Comparison of ENCODE assay signal across 11 mouse cellular contexts in genomic region chr12:85193923-85194622, GRCm38 (mm10). TPM values are rescaled to one million over a fixed set of nuclear protein-coding genes. Genes with fewer than 3 reads are reported as not detected.
DNase-seq lines count a peak whose midpoint lies in the region; ATAC-seq and TF ChIP-seq lines count a peak whose summit lies in the region.
"Had no signal": no experiment of that assay in that cellular context is flagged by ENCODE, and none has a peak within 500 bp of the region (broad histone marks: within the 10 kb centered on the region; RNA-seq: fewer than 3 reads in every experiment).

No protein-coding gene starts in this region.

- H3K4me2 ChIP-seq in lung, embryonic 14.5 days: no peak overlapping the region
- no peak overlapping the region for H3K4me2 ChIP-seq in forebrain, embryonic 15.5 days (replicated peaks)
- H3K4me2 ChIP-seq in neural tube, embryonic 15.5 days: no peak overlapping the region

- H3K27me3 ChIP-seq in lung, embryonic 14.5 days (ENCODE audit: insufficient read depth, low read length): no peaks in the 10 kb centered on the region
- H3K27me3 ChIP-seq in forebrain, embryonic 15.5 days: no peaks in the 10 kb centered on the region
- no peaks in the 10 kb centered on the region for H3K27me3 ChIP-seq in neural tube, embryonic 15.5 days (replicated peaks)

- no peak overlapping the region for H3K9ac ChIP-seq in lung, embryonic 14.5 days
- no peak overlapping the region for H3K9ac ChIP-seq in forebrain, embryonic 15.5 days (replicated peaks)
- no peak overlapping the region for H3K9ac ChIP-seq in neural tube, embryonic 15.5 days (replicated peaks)
- H3K9ac ChIP-seq: liver, postnatal 0 days had no signal

- no peaks in the 10 kb centered on the region for H3K36me3 ChIP-seq in lung, embryonic 14.5 days (ENCODE audit: insufficient read depth)
- H3K36me3 ChIP-seq in forebrain, embryonic 15.5 days: no peaks in the 10 kb centered on the region
- no peaks in the 10 kb centered on the region for H3K36me3 ChIP-seq in neural tube, embryonic 15.5 days

- intact Hi-C loops in gastrocnemius, postnatal 14 days (cut with DNase I; ENCODE audit: low total_unique reads): no loop called here
- intact Hi-C loops in left cerebral cortex, postnatal 4 days (cut with DNase I): no loop called here

- TF ChIP-seq CTCF in lung, embryonic 14.5 days (IDR thresholded peaks at IDR 0.05; ENCODE audit: low read depth): no peak
- no peak for TF ChIP-seq CTCF in lung, adult 2 months (IDR thresholded peaks at IDR 0.05; ENCODE audit: insufficient read depth, low read length)

- no peak; the same call in 1 of the 2 replicates for ATAC-seq in lung, embryonic 14.5 days (ENCODE audit: insufficient read depth)
- ATAC-seq in forebrain, embryonic 15.5 days (replicated peaks): peak; percentile 15; the same call in 1 of the 2 replicates
- ATAC-seq in neural tube, embryonic 15.5 days (ENCODE audit: low FRiP score): no peak
- ATAC-seq: liver, postnatal 0 days had no signal

- TF ChIP-seq POLR2A in lung, adult 2 months (IDR thresholded peaks at IDR 0.05; ENCODE audit: borderline replicate concordance, extremely low read depth, low read depth, low read length): no peak

- peak overlapping the region; percentile 81 for H3K27ac ChIP-seq in lung, embryonic 14.5 days (ENCODE audit: low read depth)
- peak overlapping the region; percentile 21; the same call in 1 of the 2 replicates for H3K27ac ChIP-seq in forebrain, embryonic 15.5 days (replicated peaks)
- peak overlapping the region; percentile 58 for H3K27ac ChIP-seq in neural tube, embryonic 15.5 days (replicated peaks)

- H3K4me1 ChIP-seq in lung, embryonic 14.5 days (ENCODE audit: insufficient read depth): peaks cover 40% of the 10 kb centered on the region
- peaks cover 5% of the 10 kb centered on the region for H3K4me1 ChIP-seq in lung, adult 2 months (ENCODE audit: control insufficient read depth, insufficient read depth, low read length)
- H3K4me1 ChIP-seq in forebrain, embryonic 15.5 days: peaks cover 28% of the 10 kb centered on the region
- peaks cover 22% of the 10 kb centered on the region for H3K4me1 ChIP-seq in neural tube, embryonic 15.5 days

- H3K4me3 ChIP-seq in lung, embryonic 14.5 days (ENCODE audit: low read depth, low read length): no peak overlapping the region
- H3K4me3 ChIP-seq in lung, adult 2 months (replicated peaks; ENCODE audit: extremely low read depth, low read depth, low read length): no peak overlapping the region
- H3K4me3 ChIP-seq in forebrain, embryonic 15.5 days: no peak overlapping the region
- no peak overlapping the region for H3K4me3 ChIP-seq in neural tube, embryonic 15.5 days (replicated peaks)

- DNase-seq in gastrocnemius, postnatal 14 days: peak; percentile 68
- no peak for DNase-seq in gastrocnemius, adult 18-20 months (ENCODE audit: low spot score)
- no peak for DNase-seq in lung, embryonic 14.5 days
- DNase-seq in lung, adult 2 months: no peak
- no peak for DNase-seq in left cerebral cortex, postnatal 4 days
- DNase-seq in kidney, postnatal 10 days: no peak
- DNase-seq: cerebellum, adult 11 months; thymus, adult 18-20 months had no signal

- H3K9me3 ChIP-seq in lung, embryonic 14.5 days (ENCODE audit: low read depth, low read length): no peaks in the 10 kb centered on the region
- no peaks in the 10 kb centered on the region for H3K9me3 ChIP-seq in forebrain, embryonic 15.5 days
- no peaks in the 10 kb centered on the region for H3K9me3 ChIP-seq in neural tube, embryonic 15.5 days (replicated peaks)

- 69% methylated on average over 11 of the region's 11 CpGs for WGBS in lung, embryonic 14.5 days
- 84% methylated on average over 11 of the region's 11 CpGs for WGBS in lung, adult 2 months
- 80% methylated on average over 11 of the region's 11 CpGs for WGBS in forebrain, embryonic 15.5 days
- 87% methylated on average over 11 of the region's 11 CpGs for WGBS in neural tube, embryonic 15.5 days

RNA-seq across cellular contexts. Expression of gene Pgf, which starts 16.5 kb away (rescaled TPM):
- 1 to 10 TPM; 2.2 to 2.3 TPM for total RNA-seq in gastrocnemius, postnatal 14 days (2021)
- 1 to 10 TPM; 1.7 to 1.8 TPM for total RNA-seq in gastrocnemius, adult 18-20 months (2021)
- polyA plus RNA-seq in lung, embryonic 14.5 days (2014; fragmentation: Nextera tagmentation; extraction: Ambion mirVana): 10.9 and 14.6 TPM in 2 replicates
- polyA plus RNA-seq in lung, adult 2 months (2012; rRNA removed): 3.0 and 3.6 TPM in 2 replicates
- polyA plus RNA-seq in forebrain, embryonic 15.5 days (2015; fragmentation: Nextera tagmentation; extraction: Ambion mirVana): 6.2 and 6.3 TPM in 2 replicates
- polyA plus RNA-seq in neural tube, embryonic 15.5 days (2015; fragmentation: Nextera tagmentation; extraction: Ambion mirVana): 9.5 and 11.1 TPM in 2 replicates
- 1 to 10 TPM; 5.1 to 6.4 TPM for total RNA-seq in left cerebral cortex, postnatal 4 days (2021)

RNA-seq across cellular contexts. Expression of gene Eif2b2, which starts 25.2 kb away (rescaled TPM):
- 10 to 100 TPM; 75.6 to 77.1 TPM for total RNA-seq in gastrocnemius, postnatal 14 days (2021)
- total RNA-seq in gastrocnemius, adult 18-20 months (2021): 10 to 100 TPM; 56.9 to 72.5 TPM
- 91.4 and 99.9 TPM in 2 replicates for polyA plus RNA-seq in lung, embryonic 14.5 days (2014; fragmentation: Nextera tagmentation; extraction: Ambion mirVana)
- polyA plus RNA-seq in lung, adult 2 months (2012; rRNA removed): 92.1 and 92.6 TPM in 2 replicates
- polyA plus RNA-seq in forebrain, embryonic 15.5 days (2015; fragmentation: Nextera tagmentation; extraction: Ambion mirVana): 81.9 and 84.3 TPM in 2 replicates
- 74.5 and 85.5 TPM in 2 replicates for polyA plus RNA-seq in neural tube, embryonic 15.5 days (2015; fragmentation: Nextera tagmentation; extraction: Ambion mirVana)
- total RNA-seq in left cerebral cortex, postnatal 4 days (2021): 10 to 100 TPM; 63.5 to 67.2 TPM

RNA-seq across cellular contexts. Expression of gene Rps6kl1, which starts 43.0 kb away (rescaled TPM):
- total RNA-seq in gastrocnemius, postnatal 14 days (2021): under 1 TPM; 0.51 to 0.89 TPM
- total RNA-seq in gastrocnemius, adult 18-20 months (2021): under 1 TPM; 0.39 to 1.00 TPM
- 0.91 and 1.0 TPM in 2 replicates for polyA plus RNA-seq in lung, embryonic 14.5 days (2014; fragmentation: Nextera tagmentation; extraction: Ambion mirVana)
- polyA plus RNA-seq in lung, adult 2 months (2012; rRNA removed): 1.1 and 1.4 TPM in 2 replicates
- 19.8 and 22.2 TPM in 2 replicates for polyA plus RNA-seq in forebrain, embryonic 15.5 days (2015; fragmentation: Nextera tagmentation; extraction: Ambion mirVana)
- 31.0 and 37.0 TPM in 2 replicates for polyA plus RNA-seq in neural tube, embryonic 15.5 days (2015; fragmentation: Nextera tagmentation; extraction: Ambion mirVana)
- total RNA-seq in left cerebral cortex, postnatal 4 days (2021): 10 to 100 TPM; 41.2 to 44.1 TPM

Comparison
In these comparisons a context has a peak if more than half of its experiments do, and no peak if none do; other contexts are left out.
1. H3K27ac ChIP-seq: peak in every context shown above with its lines; median percentile 81 in lung, embryonic 14.5 days; 58 in neural tube, embryonic 15.5 days; 21 in forebrain, embryonic 15.5 days.